ENCODE assay signal across 9 mouse cellular contexts in the genomic region with DNA sequence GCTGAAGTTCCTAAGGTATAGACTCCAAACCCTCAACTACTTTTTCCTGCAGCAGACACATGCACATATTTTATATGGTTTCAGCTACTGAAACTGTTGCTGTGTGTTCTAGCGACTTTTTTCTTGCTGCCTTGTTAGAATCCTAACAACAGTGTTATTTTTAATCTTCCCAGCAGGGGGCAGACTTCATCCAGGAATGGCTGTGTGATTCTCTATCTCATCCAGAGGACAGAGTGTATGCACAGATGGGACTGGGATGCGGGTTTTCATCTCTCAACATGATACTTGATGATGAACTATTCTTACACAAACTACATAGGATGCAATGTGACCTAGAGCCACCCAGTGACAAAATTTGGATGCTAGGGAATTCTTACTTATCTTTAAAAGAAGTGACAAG. TPM values are rescaled to one million over a fixed set of nuclear protein-coding genes. Genes with fewer than 3 reads are reported as not detected.
A peak's percentile ranks its signal among the peaks of the same experiment; 100 is the strongest.
DNase-seq lines count a peak whose midpoint lies in the region; ATAC-seq and TF ChIP-seq lines count a peak whose summit lies in the region.
"Had no signal": no experiment of that assay in that cellular context is flagged by ENCODE, and none has a peak within 500 bp of the region (broad histone marks: within the 10 kb centered on the region; RNA-seq: fewer than 3 reads in every experiment).

No protein-coding gene starts in this region.

- intact Hi-C loops in heart, postnatal 36 days (cut with DNase I) = loop anchor here (1.0 to 5.0 kb wide), 5 partner anchors 174 to 483 kb away; no protein-coding TSS in a partner anchor
- intact Hi-C loops in left cerebral cortex, adult 2 months (cut with DNase I) = loop anchor here (1.0 to 2.0 kb wide), 4 partner anchors 173 to 482 kb away; no protein-coding TSS in a partner anchor

- DNase-seq in kidney, adult 18-20 months = peak; percentile 24
- no peak for DNase-seq in kidney, adult 11 months
- DNase-seq in NIH3T3 (ENCODE audit: low read depth) = peak; percentile 87
- DNase-seq in cerebellum, postnatal 36 days = peak; percentile 46 to 77
- peak; percentile 47 to 53 for DNase-seq in heart, postnatal 36 days
- DNase-seq in left cerebral cortex, adult 2 months (ENCODE audit: extremely low spot score in 1 of 2, low spot score in 2 of 2) = peak; percentile 62 to 67
- peak; percentile 55 for DNase-seq in thymus, postnatal 4 days

- H3K27ac ChIP-seq in left cerebral cortex, adult 2 months = no peak overlapping the region
- H3K27ac ChIP-seq in midbrain, embryonic 16.5 days (ENCODE audit: low read length) = no peak overlapping the region
- H3K27ac ChIP-seq: midbrain, embryonic 12.5 days had no signal

- no peaks in the 10 kb centered on the region for H3K36me3 ChIP-seq in midbrain, embryonic 16.5 days (ENCODE audit: control insufficient read depth, insufficient read depth, low read length)
- H3K36me3 ChIP-seq: midbrain, embryonic 12.5 days had no signal

- TF ChIP-seq CTCF in left cerebral cortex, adult 2 months (IDR thresholded peaks at IDR 0.05) = peak; percentile 85

- H3K9me3 ChIP-seq in midbrain, embryonic 16.5 days (replicated peaks; ENCODE audit: control insufficient read depth, low read length, poor library complexity, severe bottlenecking) = no peaks in the 10 kb centered on the region
- H3K9me3 ChIP-seq: midbrain, embryonic 12.5 days had no signal

- H3K4me3 ChIP-seq in left cerebral cortex, adult 2 months = no peak overlapping the region
- no peak overlapping the region for H3K4me3 ChIP-seq in midbrain, embryonic 16.5 days (ENCODE audit: low read depth, low read length)
- H3K4me3 ChIP-seq: midbrain, embryonic 12.5 days had no signal

- H3K9ac ChIP-seq in midbrain, embryonic 16.5 days (ENCODE audit: low read depth, low read length) = no peak overlapping the region
- H3K9ac ChIP-seq: midbrain, embryonic 12.5 days had no signal

- H3K27me3 ChIP-seq in midbrain, embryonic 16.5 days (ENCODE audit: control insufficient read depth, insufficient read depth, low read depth, low read length) = no peaks in the 10 kb centered on the region
- H3K27me3 ChIP-seq: midbrain, embryonic 12.5 days had no signal

- 26% methylated on average over 2 of the region's 2 CpGs for WGBS in midbrain, embryonic 16.5 days

- no peak overlapping the region for H3K4me2 ChIP-seq in midbrain, embryonic 16.5 days (ENCODE audit: low read length)
- H3K4me2 ChIP-seq: midbrain, embryonic 12.5 days had no signal

- H3K4me1 ChIP-seq in midbrain, embryonic 16.5 days (ENCODE audit: control insufficient read depth, insufficient read depth, low read length) = no peaks in the 10 kb centered on the region

- 0 out of 2 replicates have a peak, but pooled peaks have one; percentile 28 for ATAC-seq in midbrain, embryonic 16.5 days

RNA-seq across cellular contexts. Expression of gene Ift43, which starts 50.5 kb away (rescaled TPM):
- 10 to 100 TPM; 25.4 to 26.0 TPM for total RNA-seq in heart, postnatal 36 days (2021)
- 10 to 100 TPM; 15.3 to 16.9 TPM for total RNA-seq in left cerebral cortex, adult 2 months (2021)
- 36.4 and 43.1 TPM in 2 replicates for polyA plus RNA-seq in midbrain, embryonic 16.5 days (2015; fragmentation: Nextera tagmentation; extraction: Ambion mirVana)

RNA-seq across cellular contexts. Expression of gene Tgfb3, which starts 54.0 kb away (rescaled TPM):
- 10 to 100 TPM; 14.4 to 15.2 TPM for total RNA-seq in heart, postnatal 36 days (2021)
- total RNA-seq in left cerebral cortex, adult 2 months (2021) = 10 to 100 TPM; 15.4 to 16.0 TPM
- polyA plus RNA-seq in midbrain, embryonic 16.5 days (2015; fragmentation: Nextera tagmentation; extraction: Ambion mirVana) = 4.0 and 4.1 TPM in 2 replicates
